Mouse (Mus musculus): ENCODE measurements around the gene Zswim4. TPM values are rescaled to one million over a fixed set of nuclear protein-coding genes. Genes with fewer than 3 reads are reported as not detected.
"Not testable (repeated sequence)": the region's sequence is repeated elsewhere in the genome, so short reads cannot be mapped to it uniquely, and the experiment has no call there.

Gene Zswim4
- 2.0 and 2.5 TPM in 2 replicates for polyA plus RNA-seq (2015; fragmentation: Nextera tagmentation; extraction: Ambion mirVana)

GRCm38 (mm10) chr8:84236998-84237473 lies at the start of gene Zswim4:
Zswim4 (minus strand) TSS chr8:84237055.
- peak within 1 kb of the TSS; percentile 90 for H3K4me3 ChIP-seq (replicated peaks)
- H3K27ac ChIP-seq (replicated peaks) = peak within 1 kb of the TSS; percentile 78
- WGBS (ENCODE audit: insufficient replicate concordance) = under 1% methylated on average over 35 of the region's 35 CpGs
- no peaks in the 10 kb centered on the region for H3K27me3 ChIP-seq
- H3K36me3 ChIP-seq (replicated peaks) = no peaks in the 10 kb centered on the region
- peak within 1 kb of the TSS; percentile 94 for H3K4me2 ChIP-seq
- H3K9me3 ChIP-seq (replicated peaks) = no peaks in the 10 kb centered on the region
- H3K9ac ChIP-seq = peak within 1 kb of the TSS; percentile 93
- peaks cover 27% of the 10 kb centered on the region for H3K4me1 ChIP-seq (replicated peaks)
- ATAC-seq (ENCODE audit: insufficient read depth) = peak; percentile 99

- WGBS (ENCODE audit: insufficient replicate concordance) = 28% methylated on average over 5 of the region's 5 CpGs
- H3K4me3 ChIP-seq (replicated peaks); H3K9ac ChIP-seq; H3K4me1 ChIP-seq (replicated peaks); H3K27me3 ChIP-seq; H3K9me3 ChIP-seq (replicated peaks); H3K36me3 ChIP-seq (replicated peaks); H3K27ac ChIP-seq (replicated peaks); ATAC-seq (ENCODE audit: insufficient read depth); H3K4me2 ChIP-seq: not testable (repeated sequence)
Observed at GRCm38 (mm10) chr8:84285665-84286064, 48.8 kb upstream of the Zswim4 start.

- Histone ChIP-seq H3K4me2 (no peak overlapping the region; the same call in 1 of the 2 replicates), H3K36me3 (replicated peaks) (no peaks in the 10 kb centered on the region), H3K9me3 (replicated peaks) (no peaks in the 10 kb centered on the region), H3K9ac (no peak overlapping the region), H3K27me3 (no peaks in the 10 kb centered on the region), H3K4me3 (replicated peaks) (no peak overlapping the region), H3K4me1 (replicated peaks) (no peaks in the 10 kb centered on the region), H3K27ac (replicated peaks) (no peak overlapping the region)
- ATAC-seq (ENCODE audit: insufficient read depth) = no peak
- WGBS (ENCODE audit: insufficient replicate concordance) = 42% methylated on average over 9 of the region's 9 CpGs
Observed at GRCm38 (mm10) chr8:84284608-84285063, 47.8 kb upstream of the Zswim4 start.

- no peak for ATAC-seq (ENCODE audit: insufficient read depth)
- WGBS (ENCODE audit: insufficient replicate concordance) = 51% methylated on average over 10 of the region's 10 CpGs
- no peaks in the 10 kb centered on the region for H3K4me1 ChIP-seq (replicated peaks)
- no peaks in the 10 kb centered on the region for H3K27me3 ChIP-seq
- H3K9ac ChIP-seq = no peak overlapping the region
- H3K9me3 ChIP-seq (replicated peaks) = no peaks in the 10 kb centered on the region
- no peak overlapping the region for H3K4me2 ChIP-seq
- H3K27ac ChIP-seq (replicated peaks) = no peak overlapping the region
- H3K36me3 ChIP-seq (replicated peaks) = no peaks in the 10 kb centered on the region
- H3K4me3 ChIP-seq (replicated peaks) = no peak overlapping the region
Observed at GRCm38 (mm10) chr8:84280777-84281176, 43.9 kb upstream of the Zswim4 start.

- WGBS (ENCODE audit: insufficient replicate concordance) = 12% methylated on average over 1 of the region's 1 CpGs
- no peaks in the 10 kb centered on the region for H3K36me3 ChIP-seq (replicated peaks)
- H3K4me1 ChIP-seq (replicated peaks) = no peaks in the 10 kb centered on the region
- H3K9ac ChIP-seq = no peak overlapping the region
- H3K4me2 ChIP-seq = no peak overlapping the region
- no peaks in the 10 kb centered on the region for H3K9me3 ChIP-seq (replicated peaks)
- no peak overlapping the region for H3K27ac ChIP-seq (replicated peaks)
- H3K27me3 ChIP-seq = no peaks in the 10 kb centered on the region
- H3K4me3 ChIP-seq (replicated peaks) = no peak overlapping the region
- ATAC-seq (ENCODE audit: insufficient read depth) = no peak
Observed at GRCm38 (mm10) chr8:84276447-84276846, 39.6 kb upstream of the Zswim4 start.

GRCm38 (mm10) chr8:84273968-84274367 lies 37.1 kb upstream of the Zswim4 start:
- Histone ChIP-seq H3K9me3 (replicated peaks) (no peaks in the 10 kb centered on the region), H3K4me2 (no peak overlapping the region), H3K4me1 (replicated peaks) (peaks cover 13% of the 10 kb centered on the region), H3K4me3 (replicated peaks) (no peak overlapping the region), H3K36me3 (replicated peaks) (no peaks in the 10 kb centered on the region), H3K9ac (no peak overlapping the region), H3K27ac (replicated peaks) (no peak overlapping the region), H3K27me3 (no peaks in the 10 kb centered on the region)
- no peak for ATAC-seq (ENCODE audit: insufficient read depth)
- 62% methylated on average over 3 of the region's 3 CpGs for WGBS (ENCODE audit: insufficient replicate concordance)

GRCm38 (mm10) chr8:84272302-84272701 lies 35.4 kb upstream of the Zswim4 start:
- peaks cover 16% of the 10 kb centered on the region for H3K4me1 ChIP-seq (replicated peaks)
- no peaks in the 10 kb centered on the region for H3K9me3 ChIP-seq (replicated peaks)
- no peak overlapping the region for H3K4me2 ChIP-seq
- no peak overlapping the region for H3K27ac ChIP-seq (replicated peaks)
- no peak overlapping the region for H3K9ac ChIP-seq
- WGBS (ENCODE audit: insufficient replicate concordance) = 66% methylated on average over 4 of the region's 4 CpGs
- no peaks in the 10 kb centered on the region for H3K36me3 ChIP-seq (replicated peaks)
- ATAC-seq (ENCODE audit: insufficient read depth) = no peak
- H3K27me3 ChIP-seq = no peaks in the 10 kb centered on the region
- H3K4me3 ChIP-seq (replicated peaks) = no peak overlapping the region

GRCm38 (mm10) chr8:84269950-84270773 lies 33.3 kb upstream of the Zswim4 start, which contains the start of gene Ccdc130:
Ccdc130 (minus strand) TSS chr8:84270380.
- Histone ChIP-seq H3K36me3 (replicated peaks) (peaks cover 18% of the 10 kb centered on the region), H3K27ac (replicated peaks) (peak within 1 kb of the TSS; percentile 61), H3K4me3 (replicated peaks) (peak within 1 kb of the TSS; percentile 86), H3K9me3 (replicated peaks) (no peaks in the 10 kb centered on the region), H3K9ac (peak within 1 kb of the TSS; percentile 86), H3K4me2 (peak within 1 kb of the TSS; percentile 90), H3K4me1 (replicated peaks) (peaks cover 16% of the 10 kb centered on the region), H3K27me3 (no peaks in the 10 kb centered on the region)
- ATAC-seq (ENCODE audit: insufficient read depth) = peak; percentile 100
- WGBS (ENCODE audit: insufficient replicate concordance) = under 1% methylated on average over 44 of the region's 44 CpGs

GRCm38 (mm10) chr8:84261098-84261497 lies 24.2 kb upstream of the Zswim4 start:
- H3K4me2 ChIP-seq = no peak overlapping the region
- 85% methylated on average over 4 of the region's 4 CpGs for WGBS (ENCODE audit: insufficient replicate concordance)
- H3K36me3 ChIP-seq (replicated peaks) = peaks cover 75% of the 10 kb centered on the region
- no peaks in the 10 kb centered on the region for H3K27me3 ChIP-seq
- H3K4me1 ChIP-seq (replicated peaks) = peaks cover 20% of the 10 kb centered on the region
- H3K27ac ChIP-seq (replicated peaks) = no peak overlapping the region
- no peak overlapping the region for H3K9ac ChIP-seq
- no peak for ATAC-seq (ENCODE audit: insufficient read depth)
- no peak overlapping the region for H3K4me3 ChIP-seq (replicated peaks)
- no peaks in the 10 kb centered on the region for H3K9me3 ChIP-seq (replicated peaks)

GRCm38 (mm10) chr8:84256822-84257610 lies 20.2 kb upstream of the Zswim4 start, which contains the start of gene Mri1:
Mri1 (minus strand) TSS chr8:84257326.
- peak within 1 kb of the TSS; percentile 78 for H3K4me3 ChIP-seq (replicated peaks)
- H3K4me1 ChIP-seq (replicated peaks) = peaks cover 30% of the 10 kb centered on the region
- H3K27me3 ChIP-seq = no peaks in the 10 kb centered on the region
- peaks cover 67% of the 10 kb centered on the region for H3K36me3 ChIP-seq (replicated peaks)
- peak within 1 kb of the TSS; percentile 91 for H3K27ac ChIP-seq (replicated peaks)
- H3K9ac ChIP-seq = peak within 1 kb of the TSS; percentile 75
- under 1% methylated on average over 64 of the region's 64 CpGs for WGBS (ENCODE audit: insufficient replicate concordance)
- H3K4me2 ChIP-seq = peak within 1 kb of the TSS; percentile 100
- H3K9me3 ChIP-seq (replicated peaks) = no peaks in the 10 kb centered on the region
- ATAC-seq (ENCODE audit: insufficient read depth) = peak; percentile 88

- WGBS (ENCODE audit: insufficient replicate concordance) = 11% methylated on average over 6 of the region's 6 CpGs
- peaks cover 65% of the 10 kb centered on the region for H3K36me3 ChIP-seq (replicated peaks)
Observed at GRCm38 (mm10) chr8:84256458-84256821, 19.6 kb upstream of the Zswim4 start.

More at GRCm38 (mm10) chr8:84256458-84256821, 19.6 kb upstream of the Zswim4 start:
- Histone ChIP-seq H3K9ac (peak overlapping the region; percentile 75), H3K27me3 (no peaks in the 10 kb centered on the region), H3K4me2 (peak overlapping the region; percentile 100), H3K27ac (replicated peaks) (peak overlapping the region; percentile 91), H3K4me3 (replicated peaks) (peak overlapping the region; percentile 78), H3K4me1 (replicated peaks) (peaks cover 30% of the 10 kb centered on the region), H3K9me3 (replicated peaks) (no peaks in the 10 kb centered on the region)
- ATAC-seq (ENCODE audit: insufficient read depth) = peak; percentile 40

Data from liver, embryonic 15.5 days (tissue).